ENCODE assay signal across 24 mouse cellular contexts in the genomic region with DNA sequence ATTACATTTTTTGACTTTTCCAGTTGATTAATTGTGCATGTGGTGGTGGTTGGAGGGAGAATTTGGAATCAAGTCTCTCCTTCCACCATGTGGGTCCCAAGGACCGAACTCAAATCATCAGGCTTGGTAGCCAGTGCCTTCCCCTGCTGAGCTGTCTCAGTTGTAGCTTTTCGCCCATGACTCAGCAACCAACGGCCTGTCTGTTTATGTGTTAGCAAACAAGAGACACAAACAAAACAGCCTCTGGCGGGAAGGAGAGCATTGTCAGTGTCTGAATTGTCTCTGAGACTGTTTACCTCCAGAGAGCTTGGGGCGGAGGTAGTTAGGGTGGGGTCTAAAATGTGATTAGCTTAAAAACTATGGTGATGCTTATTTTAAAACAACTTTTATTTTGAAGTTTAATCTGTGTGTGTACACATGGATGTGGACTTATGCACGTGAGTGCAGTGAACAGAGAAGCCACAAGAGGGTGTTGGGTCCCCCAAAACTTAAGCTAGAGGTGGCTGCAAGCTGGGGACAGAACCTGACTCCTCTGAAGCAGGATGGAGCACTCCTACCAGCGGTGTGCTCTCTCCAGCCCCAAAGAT. TPM values are rescaled to one million over a fixed set of nuclear protein-coding genes. Genes with fewer than 3 reads are reported as not detected.
"Had no signal": no experiment of that assay in that cellular context is flagged by ENCODE, and none has a peak within 500 bp of the region (broad histone marks: within the 10 kb centered on the region; RNA-seq: fewer than 3 reads in every experiment).

No protein-coding gene starts in this region.

- H3K27ac ChIP-seq: left cerebral cortex, adult 2 months; liver, embryonic 13.5 days; midbrain, embryonic 12.5 days; neural tube, embryonic 12.5 days; neural tube, embryonic 15.5 days; stomach, embryonic 15.5 days had no signal

- H3K27me3 ChIP-seq: liver, embryonic 13.5 days; midbrain, embryonic 12.5 days; neural tube, embryonic 12.5 days; neural tube, embryonic 15.5 days; stomach, embryonic 15.5 days had no signal

- H3K4me3 ChIP-seq: left cerebral cortex, adult 2 months; liver, embryonic 13.5 days; midbrain, embryonic 12.5 days; neural tube, embryonic 12.5 days; neural tube, embryonic 15.5 days; stomach, embryonic 15.5 days had no signal

- H3K36me3 ChIP-seq: liver, embryonic 13.5 days; midbrain, embryonic 12.5 days; neural tube, embryonic 12.5 days; neural tube, embryonic 15.5 days; stomach, embryonic 15.5 days had no signal

- H3K4me1 ChIP-seq: liver, embryonic 13.5 days; midbrain, embryonic 12.5 days; stomach, embryonic 15.5 days had no signal

- H3K4me2 ChIP-seq: liver, embryonic 13.5 days; midbrain, embryonic 12.5 days; neural tube, embryonic 12.5 days; neural tube, embryonic 15.5 days; stomach, embryonic 15.5 days had no signal

- H3K9me3 ChIP-seq: liver, embryonic 13.5 days; midbrain, embryonic 12.5 days; neural tube, embryonic 12.5 days; neural tube, embryonic 15.5 days; stomach, embryonic 15.5 days had no signal

- H3K9ac ChIP-seq: liver, embryonic 13.5 days; midbrain, embryonic 12.5 days; neural tube, embryonic 12.5 days; neural tube, embryonic 15.5 days; stomach, embryonic 15.5 days had no signal

- DNase-seq: kidney, adult 8-10 months; kidney, postnatal 14 days; kidney, postnatal 4 days; layer of hippocampus, adult 9-11 months; layer of hippocampus, postnatal 36 days; liver, embryonic 13.5 days; lung, adult 2 months; lung, postnatal 14 days; lung, postnatal 4 days; right cerebral cortex, adult 18-20 months; right cerebral cortex, postnatal 14 days; right cerebral cortex, postnatal 4 days; thymus, postnatal 25 days had no signal

RNA-seq across cellular contexts. Expression of gene Creg2, which starts 12.9 kb away (rescaled TPM):
- total RNA-seq: liver, adult 2 months; megakaryocyte progenitor cell, adult 5-6 weeks; megakaryocyte-erythroid progenitor cell, adult 5-6 weeks had no signal
- polyA plus RNA-seq: limb, embryonic 11.5 days; liver, adult 2 months; liver, embryonic 16.5 days had no signal

RNA-seq across cellular contexts. Expression of gene Rfx8, which starts 56.7 kb away (rescaled TPM):
- total RNA-seq: left cerebral cortex, postnatal 10 days; megakaryocyte-erythroid progenitor cell, adult 5-6 weeks had no signal
- polyA plus RNA-seq: neural tube, embryonic 12.5 days had no signal
